Mouse (Mus musculus): ENCODE measurements around the gene Shb. TPM values are rescaled to one million over a fixed set of nuclear protein-coding genes. Genes with fewer than 3 reads are reported as not detected.

Shb gene
- polyA plus RNA-seq, 1 experiment from 2014 or later: 8.7 TPM

- Histone ChIP-seq H3K27ac (peak overlapping the region; percentile 39), H3K9me3 (ENCODE audit: control insufficient read depth, low read length) (no peaks in the 10 kb centered on the region), H3K4me1 (replicated peaks; ENCODE audit: control insufficient read depth, insufficient read depth, low read length) (peaks cover 37% of the 10 kb centered on the region), H3K27me3 (ENCODE audit: control insufficient read depth, insufficient read depth, low read length) (no peaks in the 10 kb centered on the region), H3K36me3 (replicated peaks; ENCODE audit: control insufficient read depth, insufficient read depth) (no peaks in the 10 kb centered on the region), H3K4me3 (replicated peaks; ENCODE audit: low read length) (no peak overlapping the region), H3K4me2 (replicated peaks) (no peak overlapping the region), H3K9ac (no peak overlapping the region)
- ATAC-seq (ENCODE audit: low FRiP score) (peak; percentile 71), DNase-seq (ENCODE audit: low spot score) (peak; percentile 75)
- 21% methylated on average over 11 of the region's 11 CpGs for WGBS
These were observed 59.1 kb downstream of the Shb start for GRCm38 (mm10) chr4:45473129-45473528.

DNA sequence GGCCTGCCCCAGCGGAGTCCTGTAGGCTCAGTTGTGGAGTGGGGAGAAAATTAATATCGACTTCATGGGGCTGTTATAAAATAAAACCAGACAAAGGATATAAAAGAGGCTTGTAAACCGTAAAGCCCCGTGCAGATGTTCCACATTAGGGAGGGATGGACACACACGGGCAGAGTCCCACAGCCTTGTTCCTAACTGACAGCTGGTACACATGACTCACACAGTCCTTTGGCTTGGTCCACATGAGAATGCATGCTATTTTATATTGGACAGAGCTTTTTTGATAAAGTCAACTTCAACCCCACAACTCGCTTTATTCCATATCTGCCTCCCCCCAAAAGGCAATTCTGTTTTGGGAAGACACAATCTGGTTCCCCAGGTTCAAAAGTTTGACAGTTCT is 59.6 kb downstream of the Shb start:
- no peak for DNase-seq (ENCODE audit: low spot score)
- peak overlapping the region; percentile 39 for H3K27ac ChIP-seq
- 46% methylated on average over 6 of the region's 6 CpGs for WGBS
- 0 out of 2 replicates have a peak overlapping the region, but pooled peaks have one; percentile 5 for H3K9ac ChIP-seq
- no peaks in the 10 kb centered on the region for H3K9me3 ChIP-seq (ENCODE audit: control insufficient read depth, low read length)
- no peak overlapping the region for H3K4me3 ChIP-seq (replicated peaks; ENCODE audit: low read length)
- H3K4me1 ChIP-seq (replicated peaks; ENCODE audit: control insufficient read depth, insufficient read depth, low read length): peaks cover 32% of the 10 kb centered on the region
- H3K4me2 ChIP-seq (replicated peaks): no peak overlapping the region
- H3K36me3 ChIP-seq (replicated peaks; ENCODE audit: control insufficient read depth, insufficient read depth): no peaks in the 10 kb centered on the region
- no peak for ATAC-seq (ENCODE audit: low FRiP score)
- no peaks in the 10 kb centered on the region for H3K27me3 ChIP-seq (ENCODE audit: control insufficient read depth, insufficient read depth, low read length)

DNA sequence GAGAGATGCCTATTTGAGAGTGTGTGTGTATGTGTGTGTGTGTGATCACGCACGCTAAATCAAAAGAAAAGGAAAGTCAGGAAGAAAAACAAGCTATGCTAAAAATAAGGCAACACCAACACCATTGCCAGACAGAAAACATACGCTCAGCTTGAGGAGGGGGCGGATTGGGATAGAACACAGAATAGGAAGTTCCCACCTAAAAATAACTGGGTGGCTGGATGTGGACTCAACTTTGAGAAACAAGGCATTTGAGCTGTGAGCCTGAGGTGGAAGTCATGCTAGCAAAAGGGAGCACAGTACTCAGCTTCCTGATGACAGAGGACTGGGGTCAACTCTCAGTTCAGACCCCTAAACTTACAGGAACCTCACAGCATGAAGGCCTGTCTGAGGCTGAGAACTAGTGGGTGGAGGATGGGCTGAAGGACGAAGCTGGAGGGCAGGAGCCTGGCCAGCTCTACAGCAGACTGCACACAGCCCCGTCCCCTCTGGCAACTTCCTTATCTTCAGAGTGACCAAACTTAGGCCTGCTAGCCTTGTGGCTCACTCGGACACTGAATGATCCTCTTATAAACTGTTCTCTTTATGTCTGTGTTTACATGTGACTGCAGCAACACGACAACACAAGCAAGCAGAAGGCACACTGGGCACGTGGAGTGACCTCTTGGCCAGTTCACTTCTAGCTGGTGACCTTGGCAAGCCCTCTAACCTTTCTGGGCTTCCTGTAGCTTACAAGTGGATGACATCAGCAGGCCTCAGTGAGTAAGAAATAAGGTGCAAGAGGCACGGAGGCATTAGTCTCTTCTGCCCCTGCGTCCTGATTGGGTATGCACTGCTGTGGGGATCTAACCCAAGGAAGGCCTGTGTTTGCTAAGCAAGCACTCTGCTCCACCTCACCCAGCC is 60.4 kb downstream of the Shb start:
- peak overlapping the region; percentile 39 for H3K27ac ChIP-seq

GRCm38 (mm10) chr4:45469057-45469456 is 63.2 kb downstream of the Shb start:
- ATAC-seq (ENCODE audit: low FRiP score) (no peak), DNase-seq (ENCODE audit: low spot score) (no peak)
- Histone ChIP-seq H3K4me2 (replicated peaks) (no peak overlapping the region), H3K4me3 (replicated peaks; ENCODE audit: low read length) (no peak overlapping the region), H3K27ac (peak overlapping the region; percentile 20; the same call in 1 of the 2 replicates), H3K36me3 (replicated peaks; ENCODE audit: control insufficient read depth, insufficient read depth) (no peaks in the 10 kb centered on the region), H3K9me3 (ENCODE audit: control insufficient read depth, low read length) (no peaks in the 10 kb centered on the region), H3K27me3 (ENCODE audit: control insufficient read depth, insufficient read depth, low read length) (no peaks in the 10 kb centered on the region), H3K4me1 (replicated peaks; ENCODE audit: control insufficient read depth, insufficient read depth, low read length) (peaks cover 35% of the 10 kb centered on the region), H3K9ac (no peak overlapping the region)
- 66% methylated on average over 6 of the region's 6 CpGs for WGBS

More for the DNA sequence above, 60.4 kb downstream of the Shb start:
- 0 out of 2 replicates have a peak overlapping the region, but pooled peaks have one; percentile 5 for H3K9ac ChIP-seq
- DNase-seq (ENCODE audit: low spot score) (no peak), ATAC-seq (ENCODE audit: low FRiP score) (no peak)
- peaks cover 31% of the 10 kb centered on the region for H3K4me1 ChIP-seq (replicated peaks; ENCODE audit: control insufficient read depth, insufficient read depth, low read length)
- no peaks in the 10 kb centered on the region for H3K27me3 ChIP-seq (ENCODE audit: control insufficient read depth, insufficient read depth, low read length)
- no peak overlapping the region for H3K4me2 ChIP-seq (replicated peaks)
- no peaks in the 10 kb centered on the region for H3K36me3 ChIP-seq (replicated peaks; ENCODE audit: control insufficient read depth, insufficient read depth)
- 70% methylated on average over 11 of the region's 11 CpGs for WGBS
- H3K4me3 ChIP-seq (replicated peaks; ENCODE audit: low read length): no peak overlapping the region
- H3K9me3 ChIP-seq (ENCODE audit: control insufficient read depth, low read length): no peaks in the 10 kb centered on the region

- WGBS: 81% methylated on average over 6 of the region's 6 CpGs
- H3K27me3 ChIP-seq (ENCODE audit: control insufficient read depth, insufficient read depth, low read length): no peaks in the 10 kb centered on the region
- H3K36me3 ChIP-seq (replicated peaks; ENCODE audit: control insufficient read depth, insufficient read depth): no peaks in the 10 kb centered on the region
- no peak for DNase-seq (ENCODE audit: low spot score)
- no peak overlapping the region for H3K9ac ChIP-seq
- ATAC-seq (ENCODE audit: low FRiP score): no peak
- H3K4me2 ChIP-seq (replicated peaks): no peak overlapping the region
- H3K9me3 ChIP-seq (ENCODE audit: control insufficient read depth, low read length): no peaks in the 10 kb centered on the region
- no peak overlapping the region for H3K27ac ChIP-seq
- no peak overlapping the region for H3K4me3 ChIP-seq (replicated peaks; ENCODE audit: low read length)
- H3K4me1 ChIP-seq (replicated peaks; ENCODE audit: control insufficient read depth, insufficient read depth, low read length): peaks cover 30% of the 10 kb centered on the region
These were observed 63.8 kb downstream of the Shb start for GRCm38 (mm10) chr4:45468507-45468906.

- Histone ChIP-seq H3K27me3 (ENCODE audit: control insufficient read depth, insufficient read depth, low read length) (no peaks in the 10 kb centered on the region), H3K27ac (no peak overlapping the region), H3K4me3 (replicated peaks; ENCODE audit: low read length) (no peak overlapping the region), H3K36me3 (replicated peaks; ENCODE audit: control insufficient read depth, insufficient read depth) (no peaks in the 10 kb centered on the region), H3K9me3 (ENCODE audit: control insufficient read depth, low read length) (no peaks in the 10 kb centered on the region), H3K4me1 (replicated peaks; ENCODE audit: control insufficient read depth, insufficient read depth, low read length) (peaks cover 18% of the 10 kb centered on the region), H3K9ac (no peak overlapping the region), H3K4me2 (replicated peaks) (no peak overlapping the region)
- peak; percentile 54 for DNase-seq (ENCODE audit: low spot score)
- peak; percentile 51 for ATAC-seq (ENCODE audit: low FRiP score)
- 65% methylated on average over 12 of the region's 12 CpGs for WGBS
These were observed 65.0 kb downstream of the Shb start for GRCm38 (mm10) chr4:45467115-45467912.

- Histone ChIP-seq H3K36me3 (replicated peaks; ENCODE audit: control insufficient read depth, insufficient read depth) (no peaks in the 10 kb centered on the region), H3K27me3 (ENCODE audit: control insufficient read depth, insufficient read depth, low read length) (no peaks in the 10 kb centered on the region), H3K4me1 (replicated peaks; ENCODE audit: control insufficient read depth, insufficient read depth, low read length) (peaks cover 9% of the 10 kb centered on the region; the same call in 1 of the 2 replicates), H3K9me3 (ENCODE audit: control insufficient read depth, low read length) (no peaks in the 10 kb centered on the region), H3K4me3 (replicated peaks; ENCODE audit: low read length) (no peak overlapping the region), H3K27ac (no peak overlapping the region), H3K4me2 (replicated peaks) (no peak overlapping the region), H3K9ac (no peak overlapping the region)
- no peak for DNase-seq (ENCODE audit: low spot score)
- no peak for ATAC-seq (ENCODE audit: low FRiP score)
- 67% methylated on average over 9 of the region's 9 CpGs for WGBS
These were observed 67.3 kb downstream of the Shb start for GRCm38 (mm10) chr4:45464941-45465340.

GRCm38 (mm10) chr4:45464528-45464927 is 67.7 kb downstream of the Shb start:
- Histone ChIP-seq H3K36me3 (replicated peaks; ENCODE audit: control insufficient read depth, insufficient read depth) (no peaks in the 10 kb centered on the region), H3K4me3 (replicated peaks; ENCODE audit: low read length) (no peak overlapping the region), H3K9me3 (ENCODE audit: control insufficient read depth, low read length) (no peaks in the 10 kb centered on the region), H3K9ac (no peak overlapping the region), H3K27ac (no peak overlapping the region), H3K4me2 (replicated peaks) (no peak overlapping the region), H3K4me1 (replicated peaks; ENCODE audit: control insufficient read depth, insufficient read depth, low read length) (peaks cover 9% of the 10 kb centered on the region; the same call in 1 of the 2 replicates), H3K27me3 (ENCODE audit: control insufficient read depth, insufficient read depth, low read length) (no peaks in the 10 kb centered on the region)
- 77% methylated on average over 12 of the region's 12 CpGs for WGBS
- ATAC-seq (ENCODE audit: low FRiP score) (no peak), DNase-seq (ENCODE audit: low spot score) (no peak)

GRCm38 (mm10) chr4:45464123-45464522 is 68.1 kb downstream of the Shb start:
- Histone ChIP-seq H3K4me2 (replicated peaks) (no peak overlapping the region), H3K27ac (no peak overlapping the region), H3K27me3 (ENCODE audit: control insufficient read depth, insufficient read depth, low read length) (no peaks in the 10 kb centered on the region), H3K36me3 (replicated peaks; ENCODE audit: control insufficient read depth, insufficient read depth) (no peaks in the 10 kb centered on the region), H3K4me3 (replicated peaks; ENCODE audit: low read length) (no peak overlapping the region), H3K9ac (no peak overlapping the region), H3K4me1 (replicated peaks; ENCODE audit: control insufficient read depth, insufficient read depth, low read length) (peaks cover 9% of the 10 kb centered on the region; the same call in 1 of the 2 replicates), H3K9me3 (ENCODE audit: control insufficient read depth, low read length) (no peaks in the 10 kb centered on the region)
- WGBS: 99% methylated on average over 3 of the region's 3 CpGs
- ATAC-seq (ENCODE audit: low FRiP score) (no peak), DNase-seq (ENCODE audit: low spot score) (no peak)
